Mouse (Mus musculus): ENCODE results near the gene Grm4. TPM values are rescaled to one million over a fixed set of nuclear protein-coding genes. Genes with fewer than 3 reads are reported as not detected.

The Grm4 gene
- total RNA-seq, 1 experiment from 2014 or later = 0.05 TPM

Other genes starting within 250 kb of the Grm4 start
- gene Hmga1, start 35.1 kb upstream of the Grm4 start, total RNA-seq (2017) = 141 and 203 TPM in 2 replicates
- gene AI413582, start 44.4 kb upstream of the Grm4 start, total RNA-seq (2017) = 19.0 and 22.6 TPM in 2 replicates
- 113 TPM in 2 replicates for gene Nudt3, start 102.1 kb upstream of the Grm4 start, total RNA-seq (2017)
- gene RPS10-NUDT3, start 113.8 kb upstream of the Grm4 start, total RNA-seq (2017) = not detected in 2 replicates
- 2,180 and 2,411 TPM in 2 replicates for gene Rps10, start 115.3 kb upstream of the Grm4 start, total RNA-seq (2017)
- gene Pacsin1, start 134.1 kb upstream of the Grm4 start, total RNA-seq (2017) = not detected in 2 replicates
- gene Spdef, start 207.6 kb upstream of the Grm4 start, total RNA-seq (2017) = not detected in 2 replicates

Data from common myeloid progenitor, adult 5-6 weeks (primary cell).